Mouse (Mus musculus): ENCODE results near the gene Ap1s1.
A peak's percentile ranks its signal among the peaks of the same experiment; 100 is the strongest.

Ap1s1 gene

DNA sequence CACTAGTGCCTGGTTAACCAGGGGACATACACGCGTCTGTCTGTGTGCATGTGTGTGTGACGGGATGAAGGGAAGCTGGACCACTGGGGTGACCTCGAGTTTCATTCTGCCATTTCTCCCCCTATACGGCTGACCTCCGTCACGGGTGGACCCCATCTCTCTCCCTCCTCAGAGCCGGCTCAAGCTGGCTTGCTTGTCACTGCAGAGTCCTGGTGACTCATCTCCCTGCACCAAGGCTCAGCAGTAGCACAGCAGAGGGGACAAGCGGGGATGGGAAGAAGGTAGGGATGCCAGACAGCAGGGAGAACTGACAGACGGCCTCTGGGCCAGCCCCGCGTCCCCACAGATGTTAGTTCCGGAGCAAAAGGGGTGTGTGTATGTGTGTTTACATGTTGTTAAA, 9.7 kb downstream of the Ap1s1 start:
- Histone ChIP-seq H3K36me3 (ENCODE audit: insufficient read depth, low read length) (peaks cover 43% of the 10 kb centered on the region), H3K4me1 (replicated peaks; ENCODE audit: low read depth, low read length) (peaks cover 62% of the 10 kb centered on the region), H3K27me3 (ENCODE audit: insufficient read depth, low read length) (peaks cover 29% of the 10 kb centered on the region), H3K9me3 (ENCODE audit: low read length) (no peaks in the 10 kb centered on the region), H3K4me3 (replicated peaks; ENCODE audit: low read length) (no peak overlapping the region)
- TF ChIP-seq NANOG (IDR thresholded peaks at IDR 0.05; ENCODE audit: borderline replicate concordance, low read length) (no peak), POU5F1 (IDR thresholded peaks at IDR 0.05; ENCODE audit: borderline replicate concordance, low read length) (no peak), CTCF (conservative IDR thresholded peaks at IDR 0.05; ENCODE audit: low read length) (no peak)

DNA sequence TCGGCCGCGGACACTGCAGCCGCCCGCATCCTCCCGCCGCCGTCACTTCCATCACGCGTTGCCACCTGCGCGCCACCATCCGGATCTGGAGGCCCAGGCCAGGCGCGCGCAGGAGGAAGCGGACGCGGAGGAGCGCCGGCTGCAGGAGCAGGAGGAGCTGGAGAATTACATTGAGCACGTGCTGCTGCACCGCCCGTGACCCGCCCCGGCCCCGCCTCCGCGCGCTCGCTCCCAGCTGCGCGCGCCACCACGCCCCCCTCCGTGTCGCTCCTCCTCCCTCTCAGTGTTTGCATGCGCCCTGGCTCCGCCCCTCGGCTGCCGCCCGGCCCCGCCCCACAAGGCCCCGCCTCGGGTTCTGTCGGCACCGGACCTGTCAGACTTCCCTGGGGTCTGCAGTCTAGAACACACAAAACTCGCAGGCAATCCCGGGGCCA, 13.3 kb downstream of the Ap1s1 start:
- H3K36me3 ChIP-seq (ENCODE audit: insufficient read depth, low read length): peaks cover 20% of the 10 kb centered on the region
- H3K4me1 ChIP-seq (replicated peaks; ENCODE audit: low read depth, low read length): peaks cover 63% of the 10 kb centered on the region

DNA sequence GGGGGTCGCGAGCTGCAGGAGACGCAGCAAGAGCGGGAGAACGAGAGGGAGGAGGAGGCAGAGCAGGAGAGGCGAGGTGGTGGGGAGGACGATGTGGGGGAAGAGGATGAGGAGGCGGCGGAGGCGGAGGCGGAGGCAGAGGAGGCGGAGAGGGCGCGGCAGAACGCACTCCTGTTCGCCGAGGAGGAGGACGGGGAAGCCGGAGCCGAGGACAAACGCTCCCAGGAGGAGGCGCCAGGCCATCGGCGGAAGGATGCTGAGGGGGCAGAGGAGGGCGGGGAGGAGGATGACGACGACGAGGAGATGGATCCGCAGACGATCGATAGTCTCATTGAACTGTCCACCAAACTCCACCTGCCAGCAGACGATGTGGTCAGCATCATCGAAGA, 13.9 kb downstream of the Ap1s1 start:
- peaks cover 63% of the 10 kb centered on the region for H3K4me1 ChIP-seq (replicated peaks; ENCODE audit: low read depth, low read length)
- TF ChIP-seq NANOG (IDR thresholded peaks at IDR 0.05; ENCODE audit: borderline replicate concordance, low read length) (no peak), POU5F1 (IDR thresholded peaks at IDR 0.05; ENCODE audit: borderline replicate concordance, low read length) (no peak), CTCF (conservative IDR thresholded peaks at IDR 0.05; ENCODE audit: low read length) (no peak)
- no peaks in the 10 kb centered on the region for H3K9me3 ChIP-seq (ENCODE audit: low read length)
- peaks cover 65% of the 10 kb centered on the region for H3K27me3 ChIP-seq (ENCODE audit: insufficient read depth, low read length)
- peak overlapping the region; percentile 84 for H3K4me3 ChIP-seq (replicated peaks; ENCODE audit: low read length)
- peaks cover 14% of the 10 kb centered on the region; the same call in 1 of the 2 replicates for H3K36me3 ChIP-seq (ENCODE audit: insufficient read depth, low read length)

More for the DNA sequence above, 13.3 kb downstream of the Ap1s1 start:
- Histone ChIP-seq H3K4me3 (replicated peaks; ENCODE audit: low read length) (peak overlapping the region; percentile 84), H3K27me3 (ENCODE audit: insufficient read depth, low read length) (peaks cover 61% of the 10 kb centered on the region), H3K9me3 (ENCODE audit: low read length) (no peaks in the 10 kb centered on the region)
- TF ChIP-seq CTCF (conservative IDR thresholded peaks at IDR 0.05; ENCODE audit: low read length) (no peak), POU5F1 (IDR thresholded peaks at IDR 0.05; ENCODE audit: borderline replicate concordance, low read length) (no peak), NANOG (IDR thresholded peaks at IDR 0.05; ENCODE audit: borderline replicate concordance, low read length) (no peak)

DNA sequence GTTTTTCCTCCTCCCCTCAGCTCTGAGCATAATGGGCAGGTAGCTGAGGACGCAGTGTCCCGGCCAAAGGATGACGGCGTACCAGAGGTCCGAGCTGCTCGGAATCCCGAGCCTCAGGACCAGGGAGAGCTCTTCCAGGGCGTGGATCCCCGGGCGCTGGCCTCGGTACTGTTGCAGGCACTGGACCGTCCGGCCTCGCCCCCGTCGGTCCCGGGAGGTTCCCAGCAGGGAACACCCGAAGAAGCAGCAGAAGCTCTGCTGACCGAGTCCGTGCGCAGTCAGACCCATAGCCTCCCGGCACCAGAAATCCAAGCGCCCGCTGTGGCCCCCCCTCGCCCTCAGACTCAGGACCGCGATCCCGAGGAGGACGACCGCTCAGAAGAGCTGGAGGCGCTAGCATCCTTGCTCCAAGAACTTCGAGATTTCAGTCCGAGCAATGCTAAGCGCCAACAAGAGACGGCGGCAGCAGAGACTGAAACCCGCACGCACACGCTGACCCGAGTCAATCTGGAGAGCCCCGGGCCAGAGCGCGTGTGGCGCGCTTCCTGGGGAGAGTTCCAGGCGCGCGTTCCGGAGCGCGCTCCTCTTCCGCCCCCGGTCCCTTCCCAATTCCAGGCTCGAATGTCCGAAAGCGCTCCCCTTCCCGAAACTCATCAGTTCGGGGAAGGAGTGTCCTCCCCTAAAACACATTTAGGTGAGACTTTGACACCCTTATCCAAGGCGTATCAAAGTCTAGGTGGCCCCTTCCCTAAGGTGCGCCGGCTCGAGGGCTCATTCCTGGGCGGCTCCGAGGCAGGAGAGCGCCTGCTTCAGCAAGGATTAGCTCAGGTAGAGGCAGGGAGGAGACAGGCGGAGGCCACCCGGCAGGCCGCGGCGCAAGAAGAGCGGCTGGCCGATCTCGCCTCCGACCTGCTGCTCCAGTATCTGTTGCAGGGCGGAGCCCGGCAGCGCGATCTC, 14.6 kb downstream of the Ap1s1 start:
- H3K4me1 ChIP-seq (replicated peaks; ENCODE audit: low read depth, low read length): peaks cover 70% of the 10 kb centered on the region
- H3K9me3 ChIP-seq (ENCODE audit: low read length): no peaks in the 10 kb centered on the region
- peak overlapping the region; percentile 84 for H3K4me3 ChIP-seq (replicated peaks; ENCODE audit: low read length)
- H3K27me3 ChIP-seq (ENCODE audit: insufficient read depth, low read length): peaks cover 71% of the 10 kb centered on the region
- TF ChIP-seq POU5F1 (IDR thresholded peaks at IDR 0.05; ENCODE audit: borderline replicate concordance, low read length) (no peak), CTCF (conservative IDR thresholded peaks at IDR 0.05; ENCODE audit: low read length) (no peak), NANOG (IDR thresholded peaks at IDR 0.05; ENCODE audit: borderline replicate concordance, low read length) (no peak)
- peaks cover 9% of the 10 kb centered on the region; the same call in 1 of the 2 replicates for H3K36me3 ChIP-seq (ENCODE audit: insufficient read depth, low read length)

GRCm38 (mm10) chr5:137030416-137030810, 15.5 kb downstream of the Ap1s1 start:
- Histone ChIP-seq H3K4me3 (replicated peaks; ENCODE audit: low read length) (peak overlapping the region; percentile 84), H3K9me3 (ENCODE audit: low read length) (no peaks in the 10 kb centered on the region), H3K36me3 (ENCODE audit: insufficient read depth, low read length) (no peaks in the 10 kb centered on the region), H3K4me1 (replicated peaks; ENCODE audit: low read depth, low read length) (peaks cover 78% of the 10 kb centered on the region), H3K27me3 (ENCODE audit: insufficient read depth, low read length) (peaks cover 81% of the 10 kb centered on the region)
- TF ChIP-seq CTCF (conservative IDR thresholded peaks at IDR 0.05; ENCODE audit: low read length) (no peak), NANOG (IDR thresholded peaks at IDR 0.05; ENCODE audit: borderline replicate concordance, low read length) (no peak), POU5F1 (IDR thresholded peaks at IDR 0.05; ENCODE audit: borderline replicate concordance, low read length) (no peak)

- TF ChIP-seq POU5F1 (IDR thresholded peaks at IDR 0.05; ENCODE audit: borderline replicate concordance, low read length) (no peak), CTCF (conservative IDR thresholded peaks at IDR 0.05; ENCODE audit: low read length) (no peak)
- peaks cover 83% of the 10 kb centered on the region for H3K4me1 ChIP-seq (replicated peaks; ENCODE audit: low read depth, low read length)
- no peaks in the 10 kb centered on the region for H3K36me3 ChIP-seq (ENCODE audit: insufficient read depth, low read length)
- no peaks in the 10 kb centered on the region for H3K9me3 ChIP-seq (ENCODE audit: low read length)
- H3K27me3 ChIP-seq (ENCODE audit: insufficient read depth, low read length): peaks cover 83% of the 10 kb centered on the region
- peak overlapping the region; percentile 84 for H3K4me3 ChIP-seq (replicated peaks; ENCODE audit: low read length)
These were observed 16.1 kb downstream of the Ap1s1 start for GRCm38 (mm10) chr5:137029643-137030415.

DNA sequence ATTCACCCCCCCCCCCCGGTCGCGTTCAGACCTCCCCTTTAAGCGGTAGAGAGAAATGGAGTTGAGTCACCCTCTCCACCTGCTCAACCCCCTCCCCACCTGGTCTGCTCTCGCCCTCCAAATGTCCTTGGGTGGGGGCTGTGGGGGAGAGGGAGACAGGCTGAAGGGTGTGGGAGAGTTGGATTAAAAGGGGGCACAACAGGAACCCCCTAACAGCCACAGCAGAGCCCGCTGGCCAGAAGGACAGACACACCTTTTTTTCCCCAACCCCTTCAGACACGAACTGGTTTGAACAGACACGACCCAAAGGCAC, 16.7 kb downstream of the Ap1s1 start:
- H3K4me1 ChIP-seq (replicated peaks; ENCODE audit: low read depth, low read length): peaks cover 85% of the 10 kb centered on the region
- no peaks in the 10 kb centered on the region for H3K36me3 ChIP-seq (ENCODE audit: insufficient read depth, low read length)
- TF ChIP-seq POU5F1 (IDR thresholded peaks at IDR 0.05; ENCODE audit: borderline replicate concordance, low read length) (no peak), CTCF (conservative IDR thresholded peaks at IDR 0.05; ENCODE audit: low read length) (no peak), NANOG (IDR thresholded peaks at IDR 0.05; ENCODE audit: borderline replicate concordance, low read length) (no peak)
- H3K27me3 ChIP-seq (ENCODE audit: insufficient read depth, low read length): peaks cover 80% of the 10 kb centered on the region
- H3K4me3 ChIP-seq (replicated peaks; ENCODE audit: low read length): peak overlapping the region; percentile 82
- no peaks in the 10 kb centered on the region for H3K9me3 ChIP-seq (ENCODE audit: low read length)

- H3K36me3 ChIP-seq (ENCODE audit: insufficient read depth, low read length): no peaks in the 10 kb centered on the region
- TF ChIP-seq NANOG (IDR thresholded peaks at IDR 0.05; ENCODE audit: borderline replicate concordance, low read length): no peak
- TF ChIP-seq POU5F1 (IDR thresholded peaks at IDR 0.05; ENCODE audit: borderline replicate concordance, low read length): no peak
- no peak for TF ChIP-seq CTCF (conservative IDR thresholded peaks at IDR 0.05; ENCODE audit: low read length)
- H3K4me3 ChIP-seq (replicated peaks; ENCODE audit: low read length): peak overlapping the region; percentile 82
- H3K4me1 ChIP-seq (replicated peaks; ENCODE audit: low read depth, low read length): peaks cover 84% of the 10 kb centered on the region
- H3K9me3 ChIP-seq (ENCODE audit: low read length): no peaks in the 10 kb centered on the region
- peaks cover 75% of the 10 kb centered on the region for H3K27me3 ChIP-seq (ENCODE audit: insufficient read depth, low read length)
These were observed 17.2 kb downstream of the Ap1s1 start for GRCm38 (mm10) chr5:137028561-137029272.
